Mouse (Mus musculus) myocyte (in vitro differentiated cells): ENCODE data around the gene Zfp324. TPM values are rescaled to one million over a fixed set of nuclear protein-coding genes. Genes with fewer than 3 reads are reported as not detected.
A peak's percentile ranks its signal among the peaks of the same experiment; 100 is the strongest.

Experiments
- H3K27me3 ChIP-seq: one replicate; pipeline ENCODE4 v1.6.1; 2011; ENCODE audit not compliant: control insufficient read depth, insufficient read depth, insufficient read length
- H3K36me3 ChIP-seq: one replicate; pipeline ENCODE4 v1.6.1; 2011; ENCODE audit not compliant: control insufficient read depth, insufficient read depth
- H3K4me2 ChIP-seq: one replicate; pipeline ENCODE4 v1.6.1; 2011; ENCODE audit warnings: low read depth, control low read depth
- H3K4me3 ChIP-seq: one replicate; pipeline ENCODE4 v1.5.1; 2011; ENCODE audit warnings: mild to moderate bottlenecking, control low read depth, moderate library complexity
- H3K79me2 ChIP-seq: one replicate; pipeline ENCODE4 v1.6.1; 2011; ENCODE audit not compliant: control insufficient read depth, insufficient read depth
- H3ac ChIP-seq: one replicate; pipeline ENCODE4 v1.6.1; 2011; ENCODE audit not compliant: control insufficient read depth, insufficient read length
- CEBPB ChIP-seq: IDR thresholded peaks from 2 replicates; pipeline ENCODE4 v1.6.1; 2011; ENCODE audit warnings: mild to moderate bottlenecking, moderate library complexity; ENCODE audit not compliant: poor library complexity, insufficient read depth, severe bottlenecking
- E2F4 ChIP-seq: IDR thresholded peaks from one replicate; pipeline ENCODE4 v1.6.1; 2011; ENCODE audit warnings: mild to moderate bottlenecking, control low read depth, moderate library complexity; ENCODE audit not compliant: insufficient read depth
- MAX ChIP-seq: IDR thresholded peaks from one replicate; pipeline ENCODE4 v1.6.1; 2011; ENCODE audit warnings: low read depth, mild to moderate bottlenecking, control low read depth
- MYOD1 ChIP-seq, 3 experiments: IDR thresholded peaks; one replicate each; pipeline ENCODE4 v1.6.1; 2011; ENCODE audit warnings: control low read depth in 2 of 3, low read depth in 2 of 3, mild to moderate bottlenecking in 2 of 3, moderate library complexity in 1 of 3; ENCODE audit not compliant: insufficient read length in 2 of 3, control insufficient read depth in 1 of 3
- MYOG ChIP-seq, 3 experiments: IDR thresholded peaks; one replicate each; pipeline ENCODE4 v1.6.1; 2011; ENCODE audit warnings: control low read depth in 2 of 3, low read depth in 2 of 3, mild to moderate bottlenecking in 2 of 3; ENCODE audit not compliant: insufficient read length in 2 of 3, control insufficient read depth in 1 of 3, insufficient read depth in 1 of 3
- POLR2A ChIP-seq: IDR thresholded peaks from one replicate; pipeline ENCODE4 v1.6.1; 2011; ENCODE audit warnings: low read depth, mild to moderate bottlenecking, control low read depth, moderate library complexity; ENCODE audit not compliant: insufficient read length
- POLR2AphosphoS2 ChIP-seq: IDR thresholded peaks from one replicate; pipeline ENCODE4 v1.6.1; 2011; ENCODE audit warnings: low read depth, control low read depth; ENCODE audit not compliant: insufficient read length
- REST ChIP-seq: IDR thresholded peaks from one replicate; pipeline ENCODE4 v1.6.1; 2011; ENCODE audit warnings: mild to moderate bottlenecking, control low read depth, moderate library complexity; ENCODE audit not compliant: insufficient read depth, insufficient read length
- SRF ChIP-seq: IDR thresholded peaks from one replicate; pipeline ENCODE4 v1.6.1; 2011; ENCODE audit warnings: low read depth; ENCODE audit not compliant: control insufficient read depth, insufficient read length
- TCF12 ChIP-seq: IDR thresholded peaks from one replicate; pipeline ENCODE4 v1.6.1; 2011; ENCODE audit warnings: mild to moderate bottlenecking, control low read depth; ENCODE audit not compliant: poor library complexity, insufficient read depth, severe bottlenecking
- TCF3 ChIP-seq: IDR thresholded peaks from one replicate; pipeline ENCODE4 v1.6.1; 2011; ENCODE audit warnings: low read depth, control low read depth; ENCODE audit not compliant: insufficient read length
- USF1 ChIP-seq: IDR thresholded peaks from one replicate; pipeline ENCODE4 v1.6.1; 2011; ENCODE audit warnings: low read depth, mild to moderate bottlenecking, control low read depth, moderate library complexity
- polyA plus RNA-seq: library from polyadenylated mRNA; unstranded; fragments of >200 nt; fragmentation: generic; extraction: Trizol; gene quantifications from one replicate; pipeline ENCODE4 v1.2.1, GENCODE M21; 2012; ENCODE audit warnings: missing spikeins

Gene Zfp324
- polyA plus RNA-seq, 1 experiment, result 1.9 TPM

GRCm38 (mm10) chr7:13014275-13014839, 48.7 kb downstream of the Zfp324 start:
- H3K27me3 ChIP-seq, result no peaks in the 10 kb centered on the region
- no peak overlapping the region for H3ac ChIP-seq
- no peak for TF ChIP-seq REST
- TF ChIP-seq TCF12, result no peak
- TF ChIP-seq CEBPB, result no peak
- TF ChIP-seq POLR2AphosphoS2, result no peak
- TF ChIP-seq USF1, result no peak
- TF ChIP-seq MAX, result no peak
- TF ChIP-seq MYOD1 (IDR thresholded peaks at IDR 0.05; ENCODE audit: control insufficient read depth in 1 of 3, insufficient read length in 2 of 3, low read depth in 2 of 3), result no peak
- no peak for TF ChIP-seq TCF3
- TF ChIP-seq SRF, result no peak
- no peak for TF ChIP-seq E2F4
- TF ChIP-seq MYOG (IDR thresholded peaks at IDR 0.05; ENCODE audit: control insufficient read depth in 1 of 3, insufficient read depth in 1 of 3, insufficient read length in 2 of 3, low read depth in 2 of 3), result no peak
- no peak for TF ChIP-seq POLR2A
- H3K4me3 ChIP-seq, result no peak overlapping the region
- no peak overlapping the region for H3K4me2 ChIP-seq
- peaks cover under 1% of the 10 kb centered on the region for H3K79me2 ChIP-seq
- H3K36me3 ChIP-seq, result no peaks in the 10 kb centered on the region

- no peaks in the 10 kb centered on the region for H3K36me3 ChIP-seq
- TF ChIP-seq TCF12 (no peak), CEBPB (no peak), POLR2AphosphoS2 (no peak), SRF (no peak), MYOD1 (IDR thresholded peaks at IDR 0.05; ENCODE audit: control insufficient read depth in 1 of 3, insufficient read length in 2 of 3, low read depth in 2 of 3) (no peak), USF1 (no peak), MYOG (IDR thresholded peaks at IDR 0.05; ENCODE audit: control insufficient read depth in 1 of 3, insufficient read depth in 1 of 3, insufficient read length in 2 of 3, low read depth in 2 of 3) (no peak), POLR2A (no peak), E2F4 (no peak), MAX (no peak), TCF3 (no peak), REST (no peak)
- no peak overlapping the region for H3K4me2 ChIP-seq
- H3K27me3 ChIP-seq, result no peaks in the 10 kb centered on the region
- H3K79me2 ChIP-seq, result no peaks in the 10 kb centered on the region
- no peak overlapping the region for H3ac ChIP-seq
- H3K4me3 ChIP-seq, result no peak overlapping the region
Observed at GRCm38 (mm10) chr7:13015217-13015616, 49.6 kb downstream of the Zfp324 start.

- H3K4me3 ChIP-seq, result peak overlapping the region; percentile 51
- H3ac ChIP-seq, result peak overlapping the region; percentile 92
- H3K79me2 ChIP-seq, result peaks cover 31% of the 10 kb centered on the region
- H3K4me2 ChIP-seq, result peak overlapping the region; percentile 96
- H3K36me3 ChIP-seq, result peaks cover 15% of the 10 kb centered on the region
- H3K27me3 ChIP-seq, result no peaks in the 10 kb centered on the region
- peak; percentile 32 for TF ChIP-seq SRF
- TF ChIP-seq MYOD1 (IDR thresholded peaks at IDR 0.05; ENCODE audit: control insufficient read depth in 1 of 3, insufficient read length in 2 of 3, low read depth in 2 of 3), result peak in 2 of 3 experiments; percentile 36 to 61
- TF ChIP-seq POLR2A, result peak; percentile 44
- TF ChIP-seq USF1, result no peak
- peak in 1 of 3 experiments; percentile 26 for TF ChIP-seq MYOG (IDR thresholded peaks at IDR 0.05; ENCODE audit: control insufficient read depth in 1 of 3, insufficient read depth in 1 of 3, insufficient read length in 2 of 3, low read depth in 2 of 3)
Observed at GRCm38 (mm10) chr7:13022773-13023535, 57.3 kb downstream of the Zfp324 start.

Other genes with a start within 250 kb of the Zfp324 start
- gene Vmn2r56, start 230.8 kb upstream of the Zfp324 start, polyA plus RNA-seq, result not detected
- 0.22 TPM for gene Zscan18, start 162.2 kb upstream of the Zfp324 start, polyA plus RNA-seq
- gene Zfp329, start 147.0 kb upstream of the Zfp324 start, polyA plus RNA-seq, result 1.0 TPM
- gene Zfp110, start 131.1 kb upstream of the Zfp324 start, polyA plus RNA-seq, result 11.4 TPM
- gene Zfp128, start 84.7 kb upstream of the Zfp324 start, polyA plus RNA-seq, result 1.2 TPM
- gene Zscan22, start 68.0 kb upstream of the Zfp324 start, polyA plus RNA-seq, result 3.1 TPM
- 2,432 TPM for gene Rps5, start 43.5 kb upstream of the Zfp324 start, polyA plus RNA-seq
- 0.91 TPM for gene Rnf225, start 38.4 kb upstream of the Zfp324 start, polyA plus RNA-seq
- gene Zfp446, start 12.0 kb downstream of the Zfp324 start, polyA plus RNA-seq, result 1.7 TPM
- gene Slc27a5, start 32.4 kb downstream of the Zfp324 start, polyA plus RNA-seq, result not detected
- 252 TPM for gene Trim28, start 33.3 kb downstream of the Zfp324 start, polyA plus RNA-seq
- 8.2 TPM for gene Zbtb45, start 44.2 kb downstream of the Zfp324 start, polyA plus RNA-seq
- 189 TPM for gene Chmp2a, start 69.0 kb downstream of the Zfp324 start, polyA plus RNA-seq
- gene Ube2m, start 72.4 kb downstream of the Zfp324 start, polyA plus RNA-seq, result 227 TPM
- 0.37 TPM for gene Mzf1, start 88.9 kb downstream of the Zfp324 start, polyA plus RNA-seq
- not detected for gene Vmn1r85, start 129.3 kb downstream of the Zfp324 start, polyA plus RNA-seq
- not detected for gene Vmn1r86, start 154.1 kb downstream of the Zfp324 start, polyA plus RNA-seq
- gene Vmn1r87, start 174.3 kb downstream of the Zfp324 start, polyA plus RNA-seq, result not detected
- not detected for gene Vmn1r88, start 193.7 kb downstream of the Zfp324 start, polyA plus RNA-seq
- not detected for gene Vmn1r89, start 247.2 kb downstream of the Zfp324 start, polyA plus RNA-seq